Mouse (Mus musculus): ENCODE results near the gene Inhba.

Inhba gene

DNA sequence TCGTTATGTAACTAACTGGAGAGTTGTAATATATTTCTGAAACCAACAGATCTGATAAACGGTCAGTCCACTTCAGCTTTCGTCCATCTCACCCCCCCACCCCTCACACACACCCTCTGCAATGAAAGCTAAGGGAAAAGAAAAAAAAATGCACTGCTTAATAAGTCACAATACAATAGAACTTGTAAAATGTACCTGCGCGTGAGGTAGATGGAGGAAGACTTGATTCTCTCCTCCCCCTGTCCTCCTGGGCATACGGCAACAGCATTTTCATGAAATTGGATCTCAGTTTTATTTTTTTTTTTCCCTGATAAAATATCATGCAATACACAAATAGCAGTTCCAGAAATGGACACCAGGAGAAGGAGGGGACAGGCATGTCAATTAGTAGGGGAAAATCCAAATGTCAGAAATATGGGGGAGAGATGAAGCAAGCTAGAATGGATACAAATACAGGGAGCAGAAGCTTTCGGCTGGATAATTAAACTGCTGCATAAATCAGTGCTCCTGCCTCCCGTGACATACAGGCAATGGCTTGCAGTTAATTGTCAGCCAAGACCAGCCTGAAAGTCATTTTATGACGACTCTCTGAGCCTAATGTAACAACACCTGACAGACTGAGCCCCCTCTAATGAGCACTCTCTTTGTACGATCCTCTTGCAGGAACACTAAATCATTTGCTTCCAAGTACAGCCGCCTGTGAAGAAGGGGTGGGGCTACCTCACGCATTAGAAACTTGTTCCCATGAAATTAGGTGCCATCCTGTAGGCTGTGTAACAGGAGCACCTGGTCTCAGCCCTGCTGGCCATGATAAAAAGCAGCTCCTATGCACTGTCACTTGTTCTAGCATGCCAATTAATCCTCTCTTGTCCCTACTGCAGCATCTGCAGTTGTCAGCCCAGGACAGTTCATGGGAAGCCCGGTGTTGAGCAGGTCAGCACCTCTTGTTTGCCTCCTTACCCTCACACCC lies 11.7 kb downstream of the Inhba start:
- no peak for DNase-seq

DNA sequence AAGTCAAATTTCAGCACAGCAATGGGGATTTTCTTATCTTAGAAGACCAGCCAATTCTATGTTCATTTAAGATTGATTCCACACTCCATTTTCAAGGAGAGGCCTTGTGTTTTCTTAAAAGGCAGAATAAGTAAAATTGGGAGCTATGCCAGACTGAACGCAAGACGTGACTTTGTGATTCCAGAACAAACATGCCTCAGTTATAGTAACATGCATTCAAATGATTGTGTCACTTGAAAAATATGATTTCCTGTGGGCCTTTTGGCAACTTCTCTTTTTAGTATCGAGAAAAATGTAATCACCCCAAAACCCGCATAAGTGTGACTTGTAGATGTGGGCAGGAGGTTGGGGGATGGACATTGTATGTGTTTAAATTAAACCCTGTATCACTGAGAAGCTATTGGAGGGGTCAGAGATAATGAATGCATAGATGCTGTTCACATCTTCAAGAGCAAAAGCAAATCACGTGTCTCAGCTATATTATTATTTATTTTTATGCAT lies 19.0 kb downstream of the Inhba start:
- DNase-seq = no peak

DNA sequence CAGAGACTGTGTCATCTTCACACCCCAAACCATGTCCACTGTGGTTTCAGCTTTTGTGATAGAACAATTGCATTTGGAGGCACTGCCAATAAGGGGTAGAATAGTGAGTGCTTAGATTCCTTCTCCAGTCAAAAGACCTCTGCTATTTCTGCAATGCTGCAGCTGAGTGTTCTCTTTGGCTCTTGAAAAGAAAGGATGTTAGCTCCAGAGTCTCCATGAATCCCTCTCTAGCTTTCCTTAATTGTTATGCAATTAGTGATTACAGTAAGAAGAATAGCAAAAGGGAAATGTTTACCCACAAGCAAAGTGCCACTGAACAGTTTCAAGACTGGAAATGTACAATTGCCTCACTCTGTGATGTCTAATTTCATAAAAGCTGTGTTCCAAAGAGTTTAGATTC lies 20.8 kb downstream of the Inhba start:
- DNase-seq = no peak

DNA sequence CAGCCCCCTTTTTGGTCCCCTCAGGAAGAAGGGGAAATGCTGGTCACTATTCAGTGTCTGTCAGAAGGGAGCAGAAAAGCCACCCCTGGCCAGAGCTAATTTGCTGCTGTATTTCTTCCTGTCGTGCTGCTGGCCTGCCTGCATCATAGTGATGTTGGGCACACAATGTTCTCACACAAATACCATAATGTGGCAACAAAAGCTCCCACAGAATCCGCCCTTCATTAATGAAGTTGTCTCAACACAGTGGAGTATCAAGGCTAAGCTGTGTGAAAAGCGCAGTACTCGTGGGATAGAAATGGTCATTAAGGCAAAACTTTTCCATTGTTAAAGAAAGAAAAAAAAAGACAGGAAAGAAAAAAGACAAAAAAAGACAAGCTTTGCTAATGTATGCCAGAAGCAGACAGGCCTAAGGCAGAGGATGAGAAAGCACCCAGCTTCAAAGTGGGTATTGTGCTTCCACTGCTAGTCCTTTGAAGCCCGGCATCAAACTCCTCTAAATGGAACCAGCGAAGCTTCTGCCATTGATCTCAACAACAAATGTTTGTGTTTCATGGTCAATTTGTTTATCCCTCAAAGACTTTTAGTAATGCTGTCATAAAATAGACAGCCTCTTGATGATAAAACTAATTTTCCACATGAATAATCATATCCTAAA lies 21.4 kb downstream of the Inhba start:
- no peak for DNase-seq

DNA sequence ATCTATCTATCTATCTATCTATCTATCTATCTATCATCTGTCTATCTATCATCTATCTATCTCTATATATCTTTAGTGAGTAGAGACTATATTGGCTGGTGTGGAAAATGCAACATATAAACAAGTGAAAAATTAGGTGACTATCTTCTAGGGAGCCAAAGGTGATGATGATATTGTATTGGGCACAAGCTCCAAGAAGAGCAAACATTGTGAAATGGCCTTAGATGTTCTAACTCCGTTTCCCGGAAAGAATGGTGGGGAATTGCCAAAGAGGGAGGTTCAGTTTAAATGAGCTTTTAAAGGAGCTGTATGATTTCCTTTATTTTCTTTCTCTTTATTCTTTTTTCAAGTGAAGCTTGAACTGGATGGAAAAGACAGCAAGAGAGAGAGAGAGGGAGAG lies 57.4 kb downstream of the Inhba start:
- no peak for DNase-seq

DNA sequence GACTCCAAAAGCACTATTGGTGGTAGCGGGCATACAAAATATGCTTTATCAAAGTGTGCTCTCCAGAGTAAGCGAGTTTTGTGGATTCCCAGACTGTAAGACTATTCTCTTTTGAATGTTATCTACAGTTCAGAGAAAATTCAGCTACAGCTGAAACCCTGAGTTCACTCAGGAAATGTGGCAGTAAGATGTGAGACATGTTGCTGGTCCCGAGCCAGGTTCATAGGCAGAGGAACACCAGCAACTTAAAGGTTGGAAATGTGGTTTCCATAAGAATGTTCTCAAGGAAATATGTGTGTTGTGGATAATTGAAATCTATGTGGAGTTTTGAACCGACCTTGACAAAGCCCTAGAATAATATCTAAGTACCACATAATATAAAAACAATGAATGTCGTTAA lies 65.6 kb downstream of the Inhba start:
- no peak for DNase-seq

DNA sequence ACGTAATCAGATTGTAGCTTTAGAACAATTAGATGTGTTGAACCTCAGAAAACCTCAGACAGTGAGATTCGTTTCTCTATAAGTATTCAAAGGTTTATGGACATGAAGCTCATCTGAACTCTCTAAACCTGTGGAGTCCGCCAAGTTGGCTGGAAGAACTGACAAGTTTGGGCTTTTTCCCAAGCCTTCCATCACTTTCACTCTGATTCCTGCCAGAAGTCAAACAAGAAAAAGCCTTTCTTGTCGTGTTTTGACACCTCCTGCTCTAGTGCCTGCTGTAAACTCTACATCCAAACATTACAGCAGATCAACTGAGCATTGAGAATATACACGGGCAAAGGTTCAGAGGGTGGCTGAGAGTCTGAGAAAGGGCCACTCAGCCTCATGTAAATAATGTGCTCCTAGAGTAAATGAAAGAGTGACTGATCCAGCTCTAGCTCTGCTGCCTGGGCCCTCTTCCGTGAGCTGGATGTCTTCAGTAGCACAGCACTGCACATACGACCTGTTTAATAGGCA lies 66.6 kb downstream of the Inhba start:
- DNase-seq = no peak

DNA sequence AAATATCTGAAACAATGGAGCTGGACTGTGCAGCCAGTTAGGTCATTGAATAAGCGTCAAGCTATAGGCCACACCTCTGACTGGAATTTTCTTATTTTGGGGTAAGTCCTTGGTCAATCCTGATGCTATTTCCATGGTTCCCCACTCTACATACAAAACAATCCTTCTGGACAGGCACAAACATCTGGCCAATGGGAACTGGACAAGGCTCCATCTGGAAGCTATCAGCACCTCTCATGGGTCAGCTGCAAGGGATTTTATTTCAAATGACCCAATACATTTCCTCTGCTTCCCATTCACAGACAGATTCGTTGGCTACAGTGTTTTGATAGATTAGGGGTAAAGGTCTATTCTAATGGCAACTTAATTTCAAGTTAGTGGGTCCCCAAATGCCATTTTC lies 68.6 kb downstream of the Inhba start:
- DNase-seq = peak; percentile 49

Measured in embryo, embryonic 11 days (tissue).